Comparison of ENCODE assay signal across 19 mouse cellular contexts in the genomic region with DNA sequence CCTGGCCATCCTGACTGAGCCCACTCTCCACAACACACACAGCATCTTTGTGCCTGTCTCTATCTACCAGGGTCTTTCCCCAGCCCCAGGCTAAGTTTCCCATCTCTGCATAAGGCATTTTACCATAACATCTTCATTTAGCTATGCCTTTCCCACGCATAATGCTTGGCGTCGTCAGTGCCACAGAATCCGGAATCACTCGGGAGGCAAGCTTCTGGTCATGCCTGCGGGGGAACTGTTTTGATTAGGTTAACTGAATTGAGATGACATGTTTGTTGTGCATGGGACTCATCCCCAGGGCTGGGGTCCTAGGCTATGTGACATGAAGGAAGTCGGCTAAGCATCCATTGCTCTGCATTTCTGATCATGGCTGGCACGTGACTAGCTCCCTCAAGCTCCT.
DNase-seq lines count a peak whose midpoint lies in the region; TF ChIP-seq lines count a peak whose summit lies in the region.
"Had no signal": no experiment of that assay in that cellular context is flagged by ENCODE, and none has a peak within 500 bp of the region (broad histone marks: within the 10 kb centered on the region; RNA-seq: fewer than 3 reads in every experiment).

No protein-coding gene starts in this region.

- no peak overlapping the region for H3K4me3 ChIP-seq in left cerebral cortex, adult 2 months
- H3K4me3 ChIP-seq: embryonic facial prominence, embryonic 13.5 days; embryonic facial prominence, embryonic 15.5 days; erythroblast, embryonic 14.5 days; forebrain, embryonic 10.5 days; forebrain, embryonic 12.5 days had no signal

- no peak for TF ChIP-seq CTCF in left cerebral cortex, adult 2 months (IDR thresholded peaks at IDR 0.05)

- DNase-seq in left cerebral cortex, adult 2 months (ENCODE audit: extremely low spot score in 1 of 2, low spot score in 2 of 2), result peak in 1 of 2 experiments; percentile 26
- DNase-seq in left cerebral cortex, postnatal 36 days (ENCODE audit: low spot score in 2 of 2), result no peak
- DNase-seq in retina, postnatal 1 day, result peak; percentile 61
- DNase-seq in retina, embryonic 14.5 days (ENCODE audit: low spot score), result no peak
- DNase-seq in adrenal gland, postnatal 10 days, result no peak
- DNase-seq: adrenal gland, adult 8-10 months; adrenal gland, postnatal 25 days; B cell, adult 2 months; cerebellum, adult 11-12 months; cerebellum, adult 2 months; cerebellum, adult 9-10 months; cerebellum, postnatal 10 days; cerebellum, postnatal 25 days; embryo, embryonic 11 days had no signal

- H3K27ac ChIP-seq in left cerebral cortex, adult 2 months, result peak overlapping the region; percentile 80
- H3K27ac ChIP-seq: embryonic facial prominence, embryonic 13.5 days; embryonic facial prominence, embryonic 15.5 days; forebrain, embryonic 10.5 days; forebrain, embryonic 12.5 days had no signal

- intact Hi-C loops in left cerebral cortex, adult 2 months (cut with DNase I), result loop anchor here (5.0 kb wide), 3 partner anchors 84 to 241 kb away; no protein-coding TSS in a partner anchor
- intact Hi-C loops in left cerebral cortex, postnatal 36 days (cut with DNase I), result loop anchor here (5.0 kb wide), 2 partner anchors 34 to 96 kb away; partner anchors contain the start of gene Npas2
